Mouse (Mus musculus) left cerebral cortex, adult 9 months (tissue): ENCODE results near the gene Gm20431.

Source experiments
- DNase-seq, 2 experiments: peaks; one replicate each; pipeline ENCODE4 v3.0.0; 2022; ENCODE audit warnings: low spot score in 2 of 2

The Gm20431 gene

GRCm38 (mm10) chr2:167569934-167570651 lies 91.2 kb downstream of the Gm20431 start:
- DNase-seq = peak in 1 of 2 experiments; percentile 18

- DNase-seq = no peak
Observed at GRCm38 (mm10) chr2:167568112-167568511, 93.2 kb downstream of the Gm20431 start.

- DNase-seq = no peak
Observed at GRCm38 (mm10) chr2:167565682-167566081, 95.6 kb downstream of the Gm20431 start.

- no peak for DNase-seq
Observed at GRCm38 (mm10) chr2:167565312-167565656, 96.0 kb downstream of the Gm20431 start.

- DNase-seq = no peak
Observed at GRCm38 (mm10) chr2:167564551-167565311, 96.6 kb downstream of the Gm20431 start.

GRCm38 (mm10) chr2:167563703-167564102 lies 97.6 kb downstream of the Gm20431 start:
- no peak for DNase-seq

GRCm38 (mm10) chr2:167563035-167563434 lies 98.3 kb downstream of the Gm20431 start:
- no peak for DNase-seq

GRCm38 (mm10) chr2:167562101-167562500 lies 99.2 kb downstream of the Gm20431 start:
- no peak for DNase-seq

- no peak for DNase-seq
Observed at GRCm38 (mm10) chr2:167559413-167559812, 101.9 kb downstream of the Gm20431 start.
